Mouse (Mus musculus): ENCODE measurements around the gene Cdhr3. TPM values are rescaled to one million over a fixed set of nuclear protein-coding genes. Genes with fewer than 3 reads are reported as not detected.

Gene Cdhr3
- total and polyA plus RNA-seq, 3 experiments: 0.09 to 1.3 TPM; not detected in 1

GRCm38 (mm10) chr12:33018601-33019000 lies 74.1 kb downstream of the Cdhr3 start:
- Histone ChIP-seq H3K79me2 (replicated peaks; ENCODE audit: control insufficient read depth, extremely low read depth, insufficient read depth, poor library complexity, severe bottlenecking) (no peaks in the 10 kb centered on the region), H3K4me2 (ENCODE audit: insufficient read depth, low read depth, poor library complexity, severe bottlenecking) (no peak overlapping the region), H3K4me1 (ENCODE audit: control insufficient read depth in 1 of 2, insufficient read depth in 2 of 2) (peaks cover 0 to 31% of the 10 kb centered on the region in 2 experiments; a peak in 2 of 4 replicates), H3K27me3 (replicated peaks) (no peaks in the 10 kb centered on the region), H3K9ac (ENCODE audit: insufficient read depth, low read depth) (no peak overlapping the region), H3K9me3 (replicated peaks; ENCODE audit: low read length) (no peaks in the 10 kb centered on the region), H3K27ac (ENCODE audit: insufficient read depth, low read depth) (no peak overlapping the region), H3K4me3 (replicated peaks in 1 of 3; ENCODE audit: low read depth in 2 of 3, low read length in 2 of 3, poor library complexity in 1 of 3) (no peak overlapping the region), H3K36me3 (replicated peaks in 1 of 2; ENCODE audit: control insufficient read depth in 1 of 2, insufficient read depth in 1 of 2, low read length in 1 of 2) (no peaks in the 10 kb centered on the region)
- dilution Hi-C loops (cut with MboI; ENCODE audit: extremely low pct_ligation_motif_present, extremely low pct_unique_long_range_greater_than_20kb, low sequenced_read_pairs): no loop called here
- no peak for DNase-seq (ENCODE audit: extremely low read depth)
- TF ChIP-seq BHLHE40 (IDR thresholded peaks at IDR 0.05; ENCODE audit: low read depth, low read length) (no peak), ZMIZ1 (IDR thresholded peaks at IDR 0.05; ENCODE audit: low read depth, low read length) (no peak), HCFC1 (IDR thresholded peaks at IDR 0.05; ENCODE audit: low read depth, low read length) (no peak), GABPA (IDR thresholded peaks at IDR 0.05; ENCODE audit: insufficient replicate concordance, low read depth, low read length) (no peak)
- in situ Hi-C loops (cut with MboI; ENCODE audit: low pct_ligation_motif_present, low pct_unique_long_range_greater_than_20kb, low sequenced_read_pairs): no loop called here

- H3K4me2 ChIP-seq (ENCODE audit: insufficient read depth, low read depth, poor library complexity, severe bottlenecking): peak overlapping the region; percentile 13
- TF ChIP-seq BHLHE40 (IDR thresholded peaks at IDR 0.05; ENCODE audit: low read depth, low read length) (peak; percentile 42; the same call in 1 of the 2 replicates), NELFE (IDR thresholded peaks at IDR 0.05; ENCODE audit: low read depth, low read length) (no peak)
- H3K79me2 ChIP-seq (replicated peaks; ENCODE audit: control insufficient read depth, extremely low read depth, insufficient read depth, poor library complexity, severe bottlenecking): no peaks in the 10 kb centered on the region
- no peak overlapping the region for H3K9ac ChIP-seq (ENCODE audit: insufficient read depth, low read depth)
- no peak overlapping the region for H3K27ac ChIP-seq (ENCODE audit: insufficient read depth, low read depth)
- H3K4me1 ChIP-seq (ENCODE audit: control insufficient read depth in 1 of 2, insufficient read depth in 2 of 2): peaks cover 0 to 31% of the 10 kb centered on the region in 2 experiments; a peak in 2 of 4 replicates
- no peaks in the 10 kb centered on the region for H3K9me3 ChIP-seq (replicated peaks; ENCODE audit: low read length)
- DNase-seq (ENCODE audit: extremely low read depth): peak; percentile 52
- dilution Hi-C loops (cut with MboI; ENCODE audit: extremely low pct_ligation_motif_present, extremely low pct_unique_long_range_greater_than_20kb, low sequenced_read_pairs): no loop called here
- H3K36me3 ChIP-seq (replicated peaks in 1 of 2; ENCODE audit: control insufficient read depth in 1 of 2, insufficient read depth in 1 of 2, low read length in 1 of 2): no peaks in the 10 kb centered on the region
- no peak overlapping the region for H3K4me3 ChIP-seq (replicated peaks in 1 of 3; ENCODE audit: low read depth in 2 of 3, low read length in 2 of 3, poor library complexity in 1 of 3)
- in situ Hi-C loops (cut with MboI; ENCODE audit: low pct_ligation_motif_present, low pct_unique_long_range_greater_than_20kb, low sequenced_read_pairs): no loop called here
- H3K27me3 ChIP-seq (replicated peaks): no peaks in the 10 kb centered on the region
Observed at GRCm38 (mm10) chr12:33016824-33017705, 75.6 kb downstream of the Cdhr3 start.

- in situ Hi-C loops (cut with MboI; ENCODE audit: low pct_ligation_motif_present, low pct_unique_long_range_greater_than_20kb, low sequenced_read_pairs) (no loop called here), dilution Hi-C loops (cut with MboI; ENCODE audit: extremely low pct_ligation_motif_present, extremely low pct_unique_long_range_greater_than_20kb, low sequenced_read_pairs) (no loop called here)
- Histone ChIP-seq H3K9me3 (replicated peaks; ENCODE audit: low read length) (no peaks in the 10 kb centered on the region), H3K9ac (ENCODE audit: insufficient read depth, low read depth) (no peak overlapping the region), H3K4me3 (replicated peaks in 1 of 3; ENCODE audit: low read depth in 2 of 3, low read length in 2 of 3, poor library complexity in 1 of 3) (no peak overlapping the region), H3K27me3 (replicated peaks) (no peaks in the 10 kb centered on the region), H3K4me2 (ENCODE audit: insufficient read depth, low read depth, poor library complexity, severe bottlenecking) (no peak overlapping the region), H3K36me3 (replicated peaks in 1 of 2; ENCODE audit: control insufficient read depth in 1 of 2, insufficient read depth in 1 of 2, low read length in 1 of 2) (no peaks in the 10 kb centered on the region), H3K4me1 (ENCODE audit: control insufficient read depth in 1 of 2, insufficient read depth in 2 of 2) (peaks cover 0 to 29% of the 10 kb centered on the region in 2 experiments; a peak in 2 of 4 replicates), H3K27ac (ENCODE audit: insufficient read depth, low read depth) (no peak overlapping the region), H3K79me2 (replicated peaks; ENCODE audit: control insufficient read depth, extremely low read depth, insufficient read depth, poor library complexity, severe bottlenecking) (no peaks in the 10 kb centered on the region)
- DNase-seq (ENCODE audit: extremely low read depth): no peak
- TF ChIP-seq EP300 (IDR thresholded peaks at IDR 0.05; ENCODE audit: low read length) (no peak), MXI1 (IDR thresholded peaks at IDR 0.05; ENCODE audit: low read depth, low read length) (no peak), POLR2AphosphoS2 (IDR thresholded peaks at IDR 0.05; ENCODE audit: low read depth, low read length) (no peak), MYC (IDR thresholded peaks at IDR 0.05; ENCODE audit: low read depth, low read length) (no peak), NRF1 (IDR thresholded peaks at IDR 0.05; ENCODE audit: low read depth, low read length) (no peak), ZMIZ1 (IDR thresholded peaks at IDR 0.05; ENCODE audit: low read depth, low read length) (no peak), ZC3H11A (IDR thresholded peaks at IDR 0.05; ENCODE audit: low read depth, low read length) (no peak), POLR2A (IDR thresholded peaks at IDR 0.05; ENCODE audit: low read depth, low read length) (no peak), USF2 (conservative IDR thresholded peaks at IDR 0.05; ENCODE audit: low read depth, low read length) (no peak)
Observed at GRCm38 (mm10) chr12:33015103-33015502, 77.6 kb downstream of the Cdhr3 start.

Measured in CH12.LX (cell line).